Mouse (Mus musculus) embryonic facial prominence, embryonic 11.5 days (tissue): ENCODE results near the gene Cntnap2. TPM values are rescaled to one million over a fixed set of nuclear protein-coding genes. Genes with fewer than 3 reads are reported as not detected.

Experiments used
- ATAC-seq: fragments of 200-750 bp; cut with Nextera tagmentation; replicated peaks from 2 replicates; pipeline ENCODE4 v1.8.0; 2017; ENCODE audit warnings: low read depth; ENCODE audit not compliant: insufficient number of reproducible peaks, low FRiP score, low TSS enrichment
- DNase-seq: peaks from one replicate; pipeline ENCODE4 v3.0.0-alpha.2; 2015; ENCODE audit warnings: low spot score
- H3K27ac ChIP-seq: fragments of 300-500 bp; sonication (generic); replicated peaks from 2 replicates; pipeline ENCODE4 v1.5.1; 2014; ENCODE audit warnings: mild to moderate bottlenecking, low read depth, low read length, control low read depth
- H3K27me3 ChIP-seq: fragments of 300-500 bp; sonication (generic); 2 replicates; pipeline ENCODE4 v1.6.1; 2014; ENCODE audit warnings: mild to moderate bottlenecking, low read length, moderate library complexity, mixed read lengths; ENCODE audit not compliant: control insufficient read depth, insufficient read depth
- H3K36me3 ChIP-seq: fragments of 300-500 bp; sonication (generic); replicated peaks from 2 replicates; pipeline ENCODE4 v1.6.1; 2014; ENCODE audit warnings: low read depth, mild to moderate bottlenecking, low read length, moderate library complexity, mixed read lengths; ENCODE audit not compliant: control insufficient read depth, insufficient read depth
- H3K4me1 ChIP-seq: fragments of 300-500 bp; sonication (generic); 2 replicates; pipeline ENCODE4 v1.6.1; 2014; ENCODE audit warnings: low read length, mixed read lengths; ENCODE audit not compliant: control insufficient read depth, insufficient read depth
- H3K4me2 ChIP-seq: fragments of 300-500 bp; sonication (generic); 2 replicates; pipeline ENCODE4 v1.6.1; 2014; ENCODE audit warnings: low read depth, mild to moderate bottlenecking, control low read depth, low read length, moderate library complexity
- H3K4me3 ChIP-seq: fragments of 300-500 bp; sonication (generic); 2 replicates; pipeline ENCODE4 v1.5.1; 2014; ENCODE audit warnings: low read depth, low read length, control low read depth
- H3K9ac ChIP-seq: fragments of 300-500 bp; sonication (generic); replicated peaks from 2 replicates; pipeline ENCODE4 v1.6.1; 2014; ENCODE audit warnings: mild to moderate bottlenecking, control low read depth, low read length
- H3K9me3 ChIP-seq: fragments of 300-500 bp; sonication (generic); replicated peaks from 2 replicates; pipeline ENCODE4 v1.6.1; 2016; ENCODE audit warnings: mild to moderate bottlenecking, low read length, inconsistent platforms, mixed read lengths; ENCODE audit not compliant: control insufficient read depth
- WGBS: fragments of 180-500 bp; shearing (Covaris S2); extraction: QIAGEN DNeasy Blood & Tissue Kit; methylation state at CpG from one replicate; pipeline ENCODE4 v1.1.7; 2014; 5-methylcytosine and 5-hydroxymethylcytosine counted together
- polyA plus RNA-seq: library from polyadenylated mRNA; unstranded; fragments of >200 nt; fragmentation: Nextera tagmentation; extraction: Ambion mirVana; gene quantifications from 2 replicates; pipeline ENCODE4 v1.2.1, GENCODE M21; 2014

Cntnap2 gene
- polyA plus RNA-seq, 1 experiment from 2014 or later = 6.7 TPM

- DNase-seq = peak; percentile 49
- Histone ChIP-seq H3K4me3 (no peak overlapping the region), H3K4me2 (0 out of 2 replicates have a peak overlapping the region, but pooled peaks have one; percentile 3), H3K27ac (no peak overlapping the region; the same call in 1 of the 2 replicates), H3K36me3 (no peaks in the 10 kb centered on the region), H3K27me3 (no peaks in the 10 kb centered on the region), H3K9me3 (no peaks in the 10 kb centered on the region), H3K4me1 (no peaks in the 10 kb centered on the region), H3K9ac (no peak overlapping the region)
- 5% methylated on average over 5 of the region's 5 CpGs for WGBS
- ATAC-seq = no peak
Measured at GRCm38 (mm10) chr6:47319309-47319983, 2260.3 kb downstream of the Cntnap2 start.

DNA sequence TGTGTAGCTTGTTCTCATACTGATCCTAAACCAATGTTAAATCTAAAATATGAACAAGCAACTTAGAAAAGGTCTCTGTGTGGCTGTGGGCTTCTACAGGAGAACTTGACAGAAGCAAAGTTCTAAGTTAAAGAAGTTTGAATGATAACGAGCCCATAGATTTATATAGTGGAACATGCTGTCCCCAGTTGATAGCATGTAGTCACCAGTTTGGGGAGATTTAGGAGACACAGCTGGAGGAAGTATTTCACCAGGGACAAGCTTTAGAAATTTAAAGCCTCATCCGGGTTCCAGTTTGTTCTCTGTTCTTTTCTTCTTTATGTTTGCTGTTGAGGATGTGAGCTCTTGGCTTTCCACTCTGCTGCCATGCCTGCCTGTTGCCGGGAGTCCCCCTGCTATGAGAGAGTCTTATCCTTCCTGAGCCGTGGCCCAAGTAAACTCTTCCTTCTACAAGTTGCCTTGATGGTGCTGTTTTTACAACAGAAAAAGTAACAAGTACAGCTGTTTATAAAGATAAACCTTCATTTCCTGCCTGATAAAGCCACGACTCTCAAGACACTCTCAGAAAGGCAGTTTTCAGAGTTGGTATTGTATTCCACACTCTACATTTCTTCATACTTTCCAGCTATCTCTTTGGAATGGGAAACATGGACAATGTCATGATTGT lies 2264.1 kb downstream of the Cntnap2 start:
- no peaks in the 10 kb centered on the region for H3K9me3 ChIP-seq
- H3K27ac ChIP-seq = no peak overlapping the region
- no peak overlapping the region for H3K4me3 ChIP-seq
- 70% methylated on average over 5 of the region's 5 CpGs for WGBS
- ATAC-seq (no peak), DNase-seq (no peak)
- no peaks in the 10 kb centered on the region for H3K27me3 ChIP-seq
- no peaks in the 10 kb centered on the region for H3K36me3 ChIP-seq
- no peak overlapping the region for H3K4me2 ChIP-seq
- H3K4me1 ChIP-seq = no peaks in the 10 kb centered on the region
- no peak overlapping the region for H3K9ac ChIP-seq

DNA sequence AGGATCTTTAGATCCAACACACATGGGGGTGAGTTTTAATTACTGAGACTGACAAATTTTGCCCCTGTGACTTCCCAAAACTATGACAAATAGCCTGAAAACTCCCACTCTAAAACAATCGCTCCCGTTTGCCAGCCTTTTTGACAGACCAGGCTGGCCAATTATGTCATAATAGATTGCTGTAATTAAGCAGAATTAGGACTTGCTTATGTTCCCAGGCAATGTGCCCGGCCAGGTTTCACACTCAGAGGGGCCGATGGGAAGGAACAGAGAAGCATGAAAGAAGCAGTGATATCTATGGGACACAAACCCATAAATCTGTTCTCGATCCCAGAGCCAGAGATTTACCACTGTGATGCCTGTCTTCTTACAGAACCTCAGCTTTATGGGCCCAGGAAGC lies 2264.7 kb downstream of the Cntnap2 start:
- Histone ChIP-seq H3K9me3 (no peaks in the 10 kb centered on the region), H3K9ac (no peak overlapping the region), H3K27ac (no peak overlapping the region), H3K4me2 (no peak overlapping the region), H3K36me3 (no peaks in the 10 kb centered on the region), H3K4me3 (no peak overlapping the region), H3K27me3 (no peaks in the 10 kb centered on the region), H3K4me1 (no peaks in the 10 kb centered on the region)
- 70% methylated on average over 5 of the region's 5 CpGs for WGBS
- ATAC-seq (no peak), DNase-seq (no peak)

GRCm38 (mm10) chr6:47328281-47328680 lies 2269.1 kb downstream of the Cntnap2 start:
- Histone ChIP-seq H3K4me2 (no peak overlapping the region), H3K4me3 (no peak overlapping the region), H3K9ac (no peak overlapping the region), H3K27ac (no peak overlapping the region), H3K27me3 (no peaks in the 10 kb centered on the region), H3K9me3 (no peaks in the 10 kb centered on the region), H3K36me3 (no peaks in the 10 kb centered on the region), H3K4me1 (no peaks in the 10 kb centered on the region)
- WGBS = 90% methylated on average over 3 of the region's 3 CpGs
- no peak for DNase-seq
- ATAC-seq = no peak

DNA sequence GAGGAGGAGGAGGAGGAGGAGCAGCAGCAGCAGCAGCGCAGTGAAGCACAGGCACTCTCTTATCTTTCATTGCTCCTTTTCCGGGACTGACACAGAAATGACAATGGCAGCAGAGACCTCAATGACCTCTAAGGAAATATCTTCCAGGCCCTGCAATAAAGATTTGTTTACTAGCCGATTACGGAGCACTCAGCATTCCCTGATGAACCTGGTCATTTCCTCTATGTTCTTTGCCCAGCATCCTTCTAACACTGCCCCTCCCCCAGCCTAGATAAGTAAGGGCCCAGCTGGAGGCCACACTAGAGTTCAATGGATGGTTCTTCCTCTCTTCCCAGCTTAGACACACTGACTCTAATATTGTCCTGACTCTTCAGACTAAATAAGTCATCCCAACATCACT lies 2270.1 kb downstream of the Cntnap2 start:
- 39% methylated on average over 4 of the region's 4 CpGs for WGBS
- no peak overlapping the region for H3K9ac ChIP-seq
- no peaks in the 10 kb centered on the region for H3K4me1 ChIP-seq
- H3K9me3 ChIP-seq = no peaks in the 10 kb centered on the region
- DNase-seq (no peak), ATAC-seq (no peak)
- no peaks in the 10 kb centered on the region for H3K27me3 ChIP-seq
- no peaks in the 10 kb centered on the region for H3K36me3 ChIP-seq
- H3K4me3 ChIP-seq = no peak overlapping the region
- H3K4me2 ChIP-seq = no peak overlapping the region
- H3K27ac ChIP-seq = no peak overlapping the region

GRCm38 (mm10) chr6:47333016-47333415 lies 2273.9 kb downstream of the Cntnap2 start:
- H3K36me3 ChIP-seq = no peaks in the 10 kb centered on the region
- H3K4me1 ChIP-seq = no peaks in the 10 kb centered on the region
- H3K27me3 ChIP-seq = no peaks in the 10 kb centered on the region
- H3K4me2 ChIP-seq = no peak overlapping the region
- WGBS = 36% methylated on average over 4 of the region's 4 CpGs
- no peak overlapping the region for H3K27ac ChIP-seq
- H3K9me3 ChIP-seq = no peaks in the 10 kb centered on the region
- no peak overlapping the region for H3K9ac ChIP-seq
- H3K4me3 ChIP-seq = no peak overlapping the region
- ATAC-seq (no peak), DNase-seq (no peak)

DNA sequence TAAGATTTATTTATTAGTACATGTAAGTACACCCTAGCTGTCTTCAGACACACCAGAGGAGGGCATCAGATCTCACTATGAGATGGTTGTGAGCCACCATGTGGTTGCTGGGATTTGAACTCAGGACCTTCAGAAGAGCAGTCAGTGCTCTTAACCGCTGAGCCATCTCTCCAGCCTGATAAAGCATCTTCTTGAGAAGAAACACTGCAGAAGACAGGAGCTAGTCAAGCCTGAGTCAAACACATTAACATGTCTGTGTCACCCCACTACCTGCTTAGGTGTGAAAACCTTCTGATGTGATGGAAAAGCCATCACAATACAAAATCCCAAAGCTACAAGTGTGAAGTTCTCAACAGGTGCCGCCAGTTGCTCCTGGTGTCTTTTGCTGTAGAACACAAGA lies 2275.2 kb downstream of the Cntnap2 start:
- Histone ChIP-seq H3K4me3 (no peak overlapping the region), H3K36me3 (no peaks in the 10 kb centered on the region), H3K4me2 (no peak overlapping the region), H3K27ac (no peak overlapping the region), H3K9me3 (no peaks in the 10 kb centered on the region), H3K4me1 (no peaks in the 10 kb centered on the region), H3K27me3 (no peaks in the 10 kb centered on the region), H3K9ac (no peak overlapping the region)
- ATAC-seq = no peak
- DNase-seq = no peak
- WGBS = 98% methylated on average over 2 of the region's 2 CpGs

- Histone ChIP-seq H3K4me2 (no peak overlapping the region), H3K27ac (no peak overlapping the region), H3K4me3 (no peak overlapping the region), H3K9me3 (no peaks in the 10 kb centered on the region), H3K36me3 (no peaks in the 10 kb centered on the region), H3K27me3 (no peaks in the 10 kb centered on the region), H3K4me1 (no peaks in the 10 kb centered on the region), H3K9ac (no peak overlapping the region)
- no peak for DNase-seq
- 93% methylated on average over 4 of the region's 4 CpGs for WGBS
- no peak for ATAC-seq
Measured at GRCm38 (mm10) chr6:47337300-47337699, 2278.1 kb downstream of the Cntnap2 start.
